Mouse (Mus musculus): ENCODE data around the gene Nusap1. TPM values are rescaled to one million over a fixed set of nuclear protein-coding genes. Genes with fewer than 3 reads are reported as not detected.
"Not testable (repeated sequence)": the region's sequence is repeated elsewhere in the genome, so short reads cannot be mapped to it uniquely, and the experiment has no call there.

Gene Nusap1
- polyA plus RNA-seq, 1 experiment from 2014 or later = 3.9 TPM

DNA sequence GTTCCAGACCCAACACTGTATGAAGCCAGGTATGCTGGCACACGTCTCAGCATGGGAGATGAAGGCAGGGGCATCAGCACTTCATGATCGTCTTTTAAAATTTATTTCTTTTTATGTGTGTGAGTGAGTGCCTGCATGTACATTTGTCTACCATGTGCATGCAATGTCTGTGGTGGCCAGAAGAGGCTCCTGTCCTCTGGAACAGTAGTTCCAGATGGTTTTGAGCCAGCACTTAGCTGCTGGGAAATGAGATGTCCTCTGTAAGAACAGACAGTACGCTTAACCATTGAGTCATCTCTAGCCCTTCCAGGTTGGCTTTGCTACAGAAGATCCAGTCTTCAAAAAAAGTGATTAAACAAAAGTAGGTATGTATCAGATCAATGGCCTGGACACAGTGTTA, 26.9 kb upstream of the Nusap1 start:
- no peak overlapping the region for H3K9ac ChIP-seq (replicated peaks; ENCODE audit: low read depth)
- DNase-seq (ENCODE audit: low spot score) (peak; percentile 25), ATAC-seq (no peak)
- H3K36me3 ChIP-seq (ENCODE audit: insufficient read depth, low read length) = 0 out of 2 replicates have a peak, but pooled peaks cover 3% of the 10 kb centered on the region
- peaks cover 3% of the 10 kb centered on the region; the same call in 1 of the 2 replicates for H3K4me1 ChIP-seq (ENCODE audit: insufficient read depth, low read depth, low read length)
- TF ChIP-seq EP300 (IDR thresholded peaks at IDR 0.05) = no peak
- peak; percentile 46 for TF ChIP-seq CTCF (IDR thresholded peaks at IDR 0.05)
- no peaks in the 10 kb centered on the region for H3K9me3 ChIP-seq (ENCODE audit: low read length)
- no peak overlapping the region for H3K4me3 ChIP-seq (ENCODE audit: low read depth, low read length)
- no peak overlapping the region for H3K4me2 ChIP-seq (replicated peaks; ENCODE audit: low read depth, low read length)
- H3K27ac ChIP-seq (ENCODE audit: low read length) = no peak overlapping the region
- 94% methylated on average over 3 of the region's 3 CpGs for WGBS
- no peaks in the 10 kb centered on the region for H3K27me3 ChIP-seq (replicated peaks; ENCODE audit: insufficient read depth, low read length)

DNA sequence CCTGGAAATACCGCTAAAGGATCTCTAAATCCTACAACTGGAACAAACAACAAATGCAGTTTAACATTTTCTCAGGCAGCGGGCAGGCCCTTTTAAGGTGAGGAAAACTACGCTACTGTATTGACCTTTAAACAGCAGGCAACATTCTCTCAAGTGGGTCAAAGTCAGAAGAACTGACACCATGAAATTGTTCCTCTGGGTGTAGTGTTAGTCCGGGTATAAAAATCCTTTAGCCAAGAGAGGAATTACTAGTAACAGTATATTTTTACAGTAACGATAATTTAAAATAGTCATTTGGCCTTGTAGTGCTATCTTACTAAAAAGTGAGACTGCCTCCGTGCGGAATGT, 24.4 kb upstream of the Nusap1 start:
- peaks cover 18% of the 10 kb centered on the region for H3K36me3 ChIP-seq (ENCODE audit: insufficient read depth, low read length)
- peak overlapping the region; percentile 96 for H3K27ac ChIP-seq (ENCODE audit: low read length)
- peaks cover 7% of the 10 kb centered on the region for H3K4me1 ChIP-seq (ENCODE audit: insufficient read depth, low read depth, low read length)
- no peaks in the 10 kb centered on the region for H3K27me3 ChIP-seq (replicated peaks; ENCODE audit: insufficient read depth, low read length)
- WGBS = 6% methylated on average over 7 of the region's 7 CpGs
- H3K4me2 ChIP-seq (replicated peaks; ENCODE audit: low read depth, low read length) = peak overlapping the region; percentile 49
- DNase-seq (ENCODE audit: low spot score) = no peak
- H3K9me3 ChIP-seq (ENCODE audit: low read length) = no peaks in the 10 kb centered on the region
- ATAC-seq = peak; percentile 16
- H3K4me3 ChIP-seq (ENCODE audit: low read depth, low read length) = peak overlapping the region; percentile 92
- 0 out of 2 replicates have a peak overlapping the region, but pooled peaks have one; percentile 10 for H3K9ac ChIP-seq (replicated peaks; ENCODE audit: low read depth)
- TF ChIP-seq EP300 (IDR thresholded peaks at IDR 0.05) (no peak; the same call in 1 of the 2 replicates), CTCF (IDR thresholded peaks at IDR 0.05) (0 out of 2 replicates have a peak, but pooled peaks have one; percentile 18)

DNA sequence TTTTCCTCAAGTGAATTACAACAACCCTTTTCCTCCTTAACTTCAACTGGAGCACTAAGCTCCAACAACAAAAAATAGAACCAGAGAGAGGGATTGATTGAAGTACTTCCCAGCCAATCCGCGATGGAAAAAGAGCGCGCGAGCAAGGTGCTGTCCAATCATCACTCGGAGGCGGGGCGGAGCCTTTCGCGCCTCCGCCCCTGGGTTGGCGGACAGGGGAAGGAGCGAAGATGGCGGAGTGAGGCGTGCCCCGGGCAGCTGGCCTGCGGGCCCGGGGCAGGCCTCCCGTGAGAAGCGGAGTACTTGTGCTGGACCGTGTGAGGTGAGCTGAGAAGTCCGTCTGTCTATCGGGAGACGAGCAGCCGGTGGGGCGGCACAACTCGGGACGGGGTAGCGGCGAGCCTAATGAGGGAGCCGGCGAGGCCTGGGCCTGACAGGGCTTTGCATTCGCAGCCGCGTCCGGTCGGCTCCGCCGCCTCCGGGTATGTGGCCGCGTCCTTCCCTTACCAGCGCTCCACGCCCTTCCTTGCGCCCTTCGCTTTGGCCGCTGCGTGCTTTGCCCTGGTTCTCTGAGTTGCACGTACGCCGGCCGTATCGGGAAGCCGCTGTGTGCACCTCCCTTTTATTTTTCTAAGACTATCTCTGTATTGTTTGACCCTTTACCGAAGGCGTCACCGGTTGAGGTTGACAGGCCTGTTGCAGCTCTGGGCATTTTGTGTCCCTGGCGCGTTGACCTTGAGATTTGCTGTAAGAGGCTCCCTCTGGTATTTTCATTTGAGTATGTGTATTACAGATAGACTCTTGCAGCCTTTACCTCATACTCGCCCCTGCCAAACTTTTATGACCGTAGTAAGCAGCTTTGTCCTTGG, 23.8 kb upstream of the Nusap1 start:
- peak overlapping the region; percentile 96 for H3K27ac ChIP-seq (ENCODE audit: low read length)
- H3K9me3 ChIP-seq (ENCODE audit: low read length) = no peaks in the 10 kb centered on the region
- H3K4me3 ChIP-seq (ENCODE audit: low read depth, low read length) = peak overlapping the region; percentile 92
- DNase-seq (ENCODE audit: low spot score) (peak; percentile 98), ATAC-seq (peak; percentile 99)
- WGBS = under 1% methylated on average over 46 of the region's 61 CpGs
- peaks cover 7% of the 10 kb centered on the region for H3K4me1 ChIP-seq (ENCODE audit: insufficient read depth, low read depth, low read length)
- H3K9ac ChIP-seq (replicated peaks; ENCODE audit: low read depth) = peak overlapping the region; percentile 92
- H3K4me2 ChIP-seq (replicated peaks; ENCODE audit: low read depth, low read length) = peak overlapping the region; percentile 75
- TF ChIP-seq EP300 (IDR thresholded peaks at IDR 0.05) (peak; percentile 72; the same call in 1 of the 2 replicates), CTCF (IDR thresholded peaks at IDR 0.05) (no peak; the same call in 1 of the 2 replicates)
- peaks cover 18% of the 10 kb centered on the region for H3K36me3 ChIP-seq (ENCODE audit: insufficient read depth, low read length)
- H3K27me3 ChIP-seq (replicated peaks; ENCODE audit: insufficient read depth, low read length) = no peaks in the 10 kb centered on the region

- H3K9ac ChIP-seq (replicated peaks; ENCODE audit: low read depth) = peak overlapping the region; percentile 92; the same call in 1 of the 2 replicates
- DNase-seq (ENCODE audit: low spot score) (no peak), ATAC-seq (no peak)
- H3K4me3 ChIP-seq (ENCODE audit: low read depth, low read length) = peak overlapping the region; percentile 92
- no peaks in the 10 kb centered on the region for H3K27me3 ChIP-seq (replicated peaks; ENCODE audit: insufficient read depth, low read length)
- H3K4me2 ChIP-seq (replicated peaks; ENCODE audit: low read depth, low read length) = peak overlapping the region; percentile 75
- H3K4me1 ChIP-seq (ENCODE audit: insufficient read depth, low read depth, low read length) = peaks cover 7% of the 10 kb centered on the region
- no peak overlapping the region for H3K27ac ChIP-seq (ENCODE audit: low read length)
- no peaks in the 10 kb centered on the region for H3K9me3 ChIP-seq (ENCODE audit: low read length)
- peaks cover 18% of the 10 kb centered on the region for H3K36me3 ChIP-seq (ENCODE audit: insufficient read depth, low read length)
- WGBS = 19% methylated on average over 4 of the region's 4 CpGs
- TF ChIP-seq CTCF (IDR thresholded peaks at IDR 0.05) = no peak
- no peak for TF ChIP-seq EP300 (IDR thresholded peaks at IDR 0.05)
Observed at GRCm38 (mm10) chr2:119595308-119595707, 22.8 kb upstream of the Nusap1 start.

DNA sequence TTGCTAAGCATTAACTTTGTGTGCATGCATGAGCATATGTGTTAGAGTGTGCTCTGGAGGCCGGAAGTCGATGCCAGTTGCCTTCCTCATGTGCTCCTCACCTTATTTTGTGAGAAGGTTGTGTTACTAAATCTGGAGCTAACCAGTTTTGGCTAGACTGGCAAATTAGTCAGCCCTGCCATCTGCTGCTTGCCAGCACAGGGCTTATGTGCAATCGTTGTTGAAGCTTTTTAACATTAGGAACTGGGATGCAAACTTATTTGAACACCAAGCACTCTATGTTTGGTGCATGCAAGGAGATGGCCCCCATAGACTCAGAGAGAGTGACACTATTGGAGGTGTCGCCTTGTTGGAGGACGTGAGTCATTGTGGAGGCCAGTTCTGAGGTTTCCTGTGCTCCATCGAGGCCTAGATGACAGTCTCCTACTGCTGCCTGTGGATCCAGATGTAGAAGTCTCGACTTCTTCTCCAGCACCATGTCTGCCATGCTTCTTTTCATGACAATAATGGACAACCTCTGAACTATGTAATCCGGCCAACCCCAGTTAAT, 21.2 kb upstream of the Nusap1 start:
- Histone ChIP-seq H3K4me2 (replicated peaks; ENCODE audit: low read depth, low read length) (no peak overlapping the region), H3K27ac (ENCODE audit: low read length) (no peak overlapping the region), H3K4me3 (ENCODE audit: low read depth, low read length) (no peak overlapping the region), H3K9me3 (ENCODE audit: low read length) (no peaks in the 10 kb centered on the region), H3K9ac (replicated peaks; ENCODE audit: low read depth) (no peak overlapping the region), H3K27me3 (replicated peaks; ENCODE audit: insufficient read depth, low read length) (no peaks in the 10 kb centered on the region), H3K4me1 (ENCODE audit: insufficient read depth, low read depth, low read length) (peaks cover 7% of the 10 kb centered on the region), H3K36me3 (ENCODE audit: insufficient read depth, low read length) (peaks cover 15% of the 10 kb centered on the region)
- DNase-seq (ENCODE audit: low spot score) = no peak
- ATAC-seq = no peak
- WGBS = 82% methylated on average over 8 of the region's 8 CpGs
- TF ChIP-seq CTCF (IDR thresholded peaks at IDR 0.05) (no peak), EP300 (IDR thresholded peaks at IDR 0.05) (no peak)

GRCm38 (mm10) chr2:119601027-119601426, 17.1 kb upstream of the Nusap1 start:
- no peak overlapping the region for H3K4me3 ChIP-seq (ENCODE audit: low read depth, low read length)
- ATAC-seq (no peak), DNase-seq (ENCODE audit: low spot score) (no peak)
- 92% methylated on average over 4 of the region's 4 CpGs for WGBS
- H3K27ac ChIP-seq (ENCODE audit: low read length) = no peak overlapping the region
- no peak for TF ChIP-seq CTCF (IDR thresholded peaks at IDR 0.05)
- TF ChIP-seq EP300 (IDR thresholded peaks at IDR 0.05) = no peak
- peaks cover 3% of the 10 kb centered on the region; the same call in 1 of the 2 replicates for H3K4me1 ChIP-seq (ENCODE audit: insufficient read depth, low read depth, low read length)
- H3K9me3 ChIP-seq (ENCODE audit: low read length) = no peaks in the 10 kb centered on the region
- no peak overlapping the region for H3K9ac ChIP-seq (replicated peaks; ENCODE audit: low read depth)
- no peaks in the 10 kb centered on the region for H3K27me3 ChIP-seq (replicated peaks; ENCODE audit: insufficient read depth, low read length)
- H3K36me3 ChIP-seq (ENCODE audit: insufficient read depth, low read length) = peaks cover 15% of the 10 kb centered on the region
- H3K4me2 ChIP-seq (replicated peaks; ENCODE audit: low read depth, low read length) = no peak overlapping the region

- H3K9ac ChIP-seq (replicated peaks; ENCODE audit: low read depth); H3K27me3 ChIP-seq (replicated peaks; ENCODE audit: insufficient read depth, low read length); H3K4me3 ChIP-seq (ENCODE audit: low read depth, low read length); H3K4me1 ChIP-seq (ENCODE audit: insufficient read depth, low read depth, low read length); H3K4me2 ChIP-seq (replicated peaks; ENCODE audit: low read depth, low read length); H3K27ac ChIP-seq (ENCODE audit: low read length); DNase-seq (ENCODE audit: low spot score); ATAC-seq; H3K9me3 ChIP-seq (ENCODE audit: low read length): not testable (repeated sequence)
- 71% methylated on average over 3 of the region's 3 CpGs for WGBS
- peaks cover 15% of the 10 kb centered on the region for H3K36me3 ChIP-seq (ENCODE audit: insufficient read depth, low read length)
Observed at GRCm38 (mm10) chr2:119601575-119601974, 16.5 kb upstream of the Nusap1 start.
